Mouse (Mus musculus) gastrocnemius, postnatal 10 days (tissue): Measurements from ENCODE around the gene Gm21970. TPM values are rescaled to one million over a fixed set of nuclear protein-coding genes. Genes with fewer than 3 reads are reported as not detected.
A peak's percentile ranks its signal among the peaks of the same experiment; 100 is the strongest.

Source experiments
- DNase-seq: peaks from one replicate; pipeline ENCODE4 v3.0.0; 2021; ENCODE audit warnings: mixed read lengths
- total RNA-seq, 2 experiments: library from RNA; stranded (reverse); gene quantifications; 2 replicates each; pipeline ENCODE4 v1.2.3; 2021

The Gm21970 gene
- total RNA-seq, 2 experiments from 2014 or later, result not detected

GRCm38 (mm10) chr16:91401569-91402165, 10.1 kb downstream of the Gm21970 start:
- no peak for DNase-seq

DNA sequence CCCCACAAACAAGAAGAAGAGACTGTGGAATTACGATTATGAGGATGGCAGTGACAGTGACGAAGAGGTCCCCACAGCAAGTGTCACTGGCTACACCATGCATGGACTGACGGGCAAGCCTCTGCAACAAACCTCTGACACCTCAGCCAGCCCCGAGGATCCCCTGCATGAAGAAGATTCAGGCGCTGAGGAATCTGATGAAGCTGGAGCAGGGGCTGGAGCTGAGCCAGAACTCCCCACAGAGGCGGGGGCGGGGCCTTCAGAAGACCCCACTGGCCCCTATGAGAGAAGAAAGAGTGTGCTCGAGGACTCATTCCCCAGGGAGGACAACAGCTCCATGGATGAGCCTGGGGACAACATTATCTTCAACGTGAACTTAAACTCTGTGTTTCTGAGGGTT, 12.3 kb downstream of the Gm21970 start:
- no peak for DNase-seq

- no peak for DNase-seq
Observed at GRCm38 (mm10) chr16:91404187-91404586, 12.7 kb downstream of the Gm21970 start.

- DNase-seq, result no peak
Observed at GRCm38 (mm10) chr16:91404828-91405577, 13.5 kb downstream of the Gm21970 start.

DNA sequence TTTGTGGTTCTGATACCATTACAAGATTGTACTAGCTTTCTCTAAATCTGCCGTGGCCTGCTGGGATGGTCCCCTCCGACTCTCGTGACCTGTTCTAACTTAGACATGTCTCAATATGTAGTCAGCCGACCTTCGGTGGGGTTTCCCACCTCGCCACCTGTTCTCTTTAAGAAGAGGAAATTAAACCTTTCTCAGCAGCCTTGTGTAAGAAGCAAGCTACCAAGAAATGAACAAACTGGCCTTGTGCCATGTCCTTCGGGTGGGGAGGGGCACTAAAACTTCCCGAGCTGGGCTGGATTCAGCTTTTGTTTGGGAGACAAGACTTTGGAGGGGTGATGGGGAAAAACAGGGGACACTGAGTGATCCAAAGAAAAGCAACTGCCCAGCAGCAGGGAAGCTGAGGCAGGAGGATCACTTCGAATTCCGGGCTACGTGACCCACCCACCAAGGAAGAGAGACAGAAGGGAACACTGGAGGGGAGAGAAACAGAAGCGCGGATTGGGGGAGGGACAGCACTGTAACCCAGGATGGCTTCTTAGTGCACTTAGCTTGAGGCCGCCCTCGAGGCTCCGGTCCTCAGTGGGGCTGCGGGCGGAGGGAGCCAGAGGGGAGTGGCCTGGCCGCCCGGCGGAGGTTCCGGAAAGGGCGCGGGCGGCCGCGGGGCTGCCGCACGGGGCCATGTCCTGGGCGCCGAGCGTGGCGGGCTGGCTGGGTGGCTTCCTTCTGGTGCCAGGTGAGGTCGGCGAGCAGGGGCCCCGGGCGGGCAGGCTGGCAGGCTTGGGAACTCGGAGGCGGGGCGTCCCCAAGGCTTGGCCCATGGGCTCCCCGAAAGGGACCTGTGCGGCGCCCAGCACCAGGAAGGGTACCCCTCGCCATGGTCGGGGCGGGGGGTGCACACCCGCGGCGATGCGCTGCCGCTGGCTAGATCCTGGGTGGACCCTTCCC, 14.4 kb downstream of the Gm21970 start, which contains the start of gene Il10rb:
Il10rb (plus strand) TSS at position 525 of the 945 bp plus-strand sequence.
- DNase-seq, result peak; percentile 74

- DNase-seq, result no peak
Observed at GRCm38 (mm10) chr16:91406585-91407220, 15.2 kb downstream of the Gm21970 start.

DNA sequence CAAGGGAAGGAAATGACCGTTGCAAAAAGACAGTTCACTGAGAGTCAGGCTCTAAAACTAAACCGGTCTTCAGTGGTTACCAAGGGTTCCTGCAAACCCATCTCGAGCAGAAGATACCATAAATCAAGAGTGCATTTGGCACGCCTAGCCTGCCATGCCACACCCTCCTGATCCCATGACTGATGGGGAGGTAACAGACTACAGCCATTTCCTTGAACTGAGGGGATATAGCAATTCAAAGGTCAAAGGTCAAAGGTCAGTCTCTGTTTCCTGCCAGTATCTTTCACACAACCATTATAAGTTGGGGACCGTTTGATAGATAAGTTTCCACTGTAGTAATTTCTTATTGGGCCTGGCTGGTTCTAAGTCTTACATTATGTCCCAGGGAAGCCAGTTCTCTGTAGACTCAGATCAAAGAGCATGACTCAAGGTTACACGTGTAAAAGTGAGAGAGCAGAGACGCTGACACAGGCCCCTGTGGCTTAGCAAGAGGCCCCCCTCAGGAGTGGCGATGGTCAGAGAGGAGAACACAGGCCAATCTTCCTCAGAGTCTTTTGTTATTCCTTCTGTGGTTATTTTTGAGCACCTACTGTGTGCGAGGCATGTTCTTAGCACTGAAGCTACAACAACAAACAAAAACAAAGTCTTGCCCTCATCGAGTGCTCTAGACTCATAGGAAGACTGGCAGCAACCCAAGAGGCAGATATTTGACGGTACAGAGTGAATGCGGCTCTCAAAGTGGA, 21.8 kb downstream of the Gm21970 start:
- DNase-seq, result no peak

DNA sequence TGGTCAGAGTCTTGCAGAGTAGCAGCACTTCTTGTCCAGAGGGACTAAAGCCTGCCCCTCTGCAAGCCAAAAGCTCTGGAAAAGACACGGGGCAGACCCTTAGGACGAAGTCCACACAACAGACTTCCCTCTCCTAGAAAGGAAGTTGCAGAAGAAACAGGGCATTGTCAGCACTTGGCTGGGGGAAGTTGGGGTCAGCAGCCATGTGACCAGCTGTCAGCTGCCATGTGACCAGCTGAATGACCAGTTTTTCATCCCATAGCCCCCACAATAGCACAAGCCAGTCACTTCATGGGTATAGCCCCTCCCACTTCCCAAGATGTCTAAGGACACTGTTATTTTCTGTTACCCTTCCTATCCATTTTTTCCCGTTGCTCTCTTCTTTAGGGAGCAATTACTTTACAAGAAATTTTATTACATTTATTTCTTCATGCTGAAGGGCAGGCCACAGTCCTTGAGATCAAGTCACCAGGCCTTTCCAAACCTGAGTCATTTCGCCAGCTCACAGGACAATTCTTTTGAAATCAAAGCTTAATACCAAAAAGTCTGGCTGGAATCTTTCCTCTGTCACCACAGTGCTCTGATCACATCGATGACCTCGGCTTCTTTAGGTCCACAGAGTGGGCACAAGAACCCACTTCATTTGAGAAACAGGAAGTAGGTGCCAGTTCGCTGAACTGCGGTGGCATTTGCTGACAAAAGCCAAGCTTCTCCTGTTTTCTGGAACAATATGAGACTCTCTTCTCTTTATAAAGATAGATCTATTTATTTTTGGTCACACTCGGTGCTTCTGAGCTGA, 24.1 kb downstream of the Gm21970 start:
- no peak for DNase-seq

- DNase-seq, result no peak
Observed at GRCm38 (mm10) chr16:91416357-91416756, 24.8 kb downstream of the Gm21970 start.

DNA sequence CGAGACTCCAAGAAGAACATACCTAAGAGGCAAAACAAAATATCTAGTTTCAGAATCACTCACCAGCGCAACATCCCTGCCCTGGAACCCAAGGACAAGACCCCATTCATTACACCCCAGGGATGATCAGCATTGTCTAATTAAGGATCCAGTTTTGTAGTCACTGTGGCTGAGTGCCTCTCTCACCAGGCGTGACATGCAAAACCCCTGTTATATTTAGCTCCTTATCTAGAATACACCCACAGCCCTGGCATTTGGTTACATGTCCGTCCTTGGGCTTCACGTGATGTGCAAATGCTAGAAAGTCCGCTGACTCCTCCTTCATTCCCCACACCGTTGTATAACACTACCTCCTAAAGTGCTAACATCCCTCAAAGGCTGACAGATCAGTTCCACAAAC, 25.4 kb downstream of the Gm21970 start:
- DNase-seq, result no peak

GRCm38 (mm10) chr16:91418531-91418930, 27.0 kb downstream of the Gm21970 start:
- DNase-seq, result no peak

- no peak for DNase-seq
Observed at GRCm38 (mm10) chr16:91425816-91426215, 34.3 kb downstream of the Gm21970 start.

- no peak for DNase-seq
Observed at GRCm38 (mm10) chr16:91426586-91426985, 35.1 kb downstream of the Gm21970 start.

GRCm38 (mm10) chr16:91427461-91427860, 35.9 kb downstream of the Gm21970 start:
- DNase-seq, result no peak

GRCm38 (mm10) chr16:91428259-91428865, 36.8 kb downstream of the Gm21970 start:
- no peak for DNase-seq

GRCm38 (mm10) chr16:91432720-91433328, 41.3 kb downstream of the Gm21970 start:
- no peak for DNase-seq

DNA sequence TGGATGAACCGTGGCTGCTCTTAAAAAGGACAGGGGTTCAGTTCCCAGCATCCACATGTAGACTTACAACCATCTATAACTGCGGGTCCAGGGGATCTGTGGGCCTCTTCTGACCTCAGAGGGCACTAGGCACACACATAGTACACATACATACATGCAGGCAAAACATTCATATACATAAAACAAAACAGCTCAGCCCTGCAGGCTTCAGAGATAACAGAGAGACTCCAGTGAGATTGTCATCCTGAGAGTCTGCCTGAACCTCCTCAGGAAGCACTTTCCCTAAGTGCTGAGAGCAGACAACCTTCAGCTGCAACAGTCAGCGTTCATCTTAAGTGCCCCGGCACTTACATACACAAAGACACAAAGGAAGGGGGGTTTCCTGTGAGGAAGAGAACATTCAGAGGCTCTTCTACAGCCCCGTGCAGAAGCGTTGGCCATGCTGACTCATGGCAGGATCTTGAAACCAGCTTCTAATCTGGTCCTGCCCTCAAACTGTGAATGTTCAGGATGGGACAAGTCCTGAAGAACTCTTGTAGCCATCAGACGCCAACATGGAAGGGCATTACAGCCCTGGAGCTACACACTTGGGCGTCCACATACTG, 41.9 kb downstream of the Gm21970 start:
- DNase-seq, result no peak

DNA sequence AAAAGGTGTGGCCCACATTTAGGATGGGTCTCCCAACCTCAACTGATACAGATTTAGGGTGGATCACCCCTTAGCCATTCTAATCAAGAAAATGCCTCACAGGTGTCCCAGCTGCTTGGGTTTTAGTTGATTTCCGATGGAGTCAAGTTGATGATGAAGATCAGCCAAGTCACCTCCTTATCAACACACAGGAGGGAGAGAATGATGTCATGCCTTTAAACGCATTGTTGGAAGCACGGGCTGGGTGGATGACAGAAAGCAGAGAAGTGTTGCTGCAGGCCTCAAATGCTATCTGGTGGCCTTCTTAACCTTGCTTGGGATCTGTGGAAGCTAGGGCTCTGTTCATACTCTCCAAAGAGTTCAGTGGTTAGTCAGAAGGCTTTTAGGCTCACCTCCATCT, 42.6 kb downstream of the Gm21970 start:
- DNase-seq, result no peak

- no peak for DNase-seq
Observed at GRCm38 (mm10) chr16:91438081-91438480, 46.6 kb downstream of the Gm21970 start.
